Mouse (Mus musculus): ENCODE measurements around the gene Ces2b. TPM values are rescaled to one million over a fixed set of nuclear protein-coding genes. Genes with fewer than 3 reads are reported as not detected.

Gene Ces2b
- total RNA-seq, 2 experiments from 2014 or later = 0.30 to 0.50 TPM

Other genes starting within 250 kb of the Ces2b start
- 1 to 10 TPM; 8.4 to 9.3 TPM for gene Pdp2, start 240.1 kb upstream of the Ces2b start, total RNA-seq (2021)
- gene Cdh16, start 207.2 kb upstream of the Ces2b start, total RNA-seq (2021) = not detected
- 1 to 10 TPM; 2.1 to 3.3 TPM for gene Rrad, start 200.2 kb upstream of the Ces2b start, total RNA-seq (2021)
- gene Ciao2b, start 189.6 kb upstream of the Ces2b start, total RNA-seq (2021) = 10 to 100 TPM; 26.1 to 28.2 TPM
- gene Ces2a, start 97.6 kb upstream of the Ces2b start, total RNA-seq (2021) = not detected
- gene Ces2c, start 15.5 kb downstream of the Ces2b start, total RNA-seq (2021) = not detected
- gene Ces2e, start 94.7 kb downstream of the Ces2b start, total RNA-seq (2021) = not detected
- gene Ces2f, start 115.8 kb downstream of the Ces2b start, total RNA-seq (2021) = not detected
- under 1 TPM in 1 of 2 experiments, not detected in 1; 0.39 TPM for gene Ces2g, start 130.1 kb downstream of the Ces2b start, total RNA-seq (2021)
- not detected for gene Ces2h, start 169.3 kb downstream of the Ces2b start, total RNA-seq (2021)
- not detected for gene Ces3a, start 217.0 kb downstream of the Ces2b start, total RNA-seq (2021)